Mouse (Mus musculus): ENCODE measurements around the gene Khdc1b.
"Not testable (repeated sequence)": the region's sequence is repeated elsewhere in the genome, so short reads cannot be mapped to it uniquely, and the experiment has no call there.

- not testable (repeated sequence) for TF ChIP-seq HCFC1 (IDR thresholded peaks at IDR 0.05; ENCODE audit: borderline replicate concordance, insufficient read depth, low read length); CHD2 (IDR thresholded peaks at IDR 0.05; ENCODE audit: low read depth, low read length); ZNF384 (IDR thresholded peaks at IDR 0.05; ENCODE audit: low read depth, low read length); MAFK (IDR thresholded peaks at IDR 0.05; ENCODE audit: insufficient read depth, low read depth, low read length)
These were observed 15.3 kb upstream of the Khdc1b start, which contains the start of gene Khdc1c for GRCm38 (mm10) chr1:21368031-21368430.

All from ES-E14 (cell line).